ENCODE assay signal across 21 mouse cellular contexts in the genomic region with DNA sequence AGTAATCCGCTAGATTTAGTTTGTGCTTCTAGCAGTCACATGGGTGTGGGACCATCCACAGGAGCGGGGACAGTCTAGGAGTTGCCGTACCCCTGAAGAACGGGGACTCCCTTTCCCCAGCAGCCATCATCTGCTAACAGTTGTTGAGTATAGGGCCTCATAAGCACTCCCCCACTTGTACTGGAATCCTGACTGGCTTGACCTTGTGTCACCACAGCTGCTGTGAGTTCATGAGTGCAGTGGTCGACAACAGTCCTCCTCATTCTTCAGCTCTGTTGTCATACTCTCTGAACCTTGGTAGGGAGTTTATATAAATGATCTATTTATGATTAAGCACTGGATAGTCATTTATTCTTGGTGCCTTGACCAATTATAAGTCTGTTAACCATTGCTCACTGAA. TPM values are rescaled to one million over a fixed set of nuclear protein-coding genes. Genes with fewer than 3 reads are reported as not detected.
A peak's percentile ranks its signal among the peaks of the same experiment; 100 is the strongest.
DNase-seq lines count a peak whose midpoint lies in the region; TF ChIP-seq lines count a peak whose summit lies in the region.
"Had no signal": no experiment of that assay in that cellular context is flagged by ENCODE, and none has a peak within 500 bp of the region (broad histone marks: within the 10 kb centered on the region; RNA-seq: fewer than 3 reads in every experiment).

No protein-coding gene starts in this region.

- TF ChIP-seq POLR2A in myocyte (IDR thresholded peaks at IDR 0.05; ENCODE audit: insufficient read length, low read depth) = no peak

- H3K27me3 ChIP-seq in myocyte (ENCODE audit: control insufficient read depth, insufficient read depth, insufficient read length) = no peaks in the 10 kb centered on the region
- H3K27me3 ChIP-seq: embryonic facial prominence, embryonic 12.5 days; forebrain, embryonic 13.5 days; forebrain, embryonic 15.5 days had no signal

- intact Hi-C loops in heart, postnatal 25 days (cut with DNase I) = no loop called here

- H3K79me2 ChIP-seq in myocyte (ENCODE audit: control insufficient read depth, insufficient read depth) = peaks cover 27% of the 10 kb centered on the region

- peak; percentile 57 for DNase-seq in adrenal gland, adult 2 months
- no peak for DNase-seq in adrenal gland, postnatal 14 days
- peak; percentile 80 for DNase-seq in heart, adult 11 months
- no peak for DNase-seq in heart, postnatal 25 days (ENCODE audit: low spot score)
- DNase-seq in kidney, adult 9 months = peak; percentile 49
- DNase-seq in kidney, postnatal 36 days = no peak
- DNase-seq in cerebellum, postnatal 14 days = no peak
- DNase-seq: adrenal gland, adult 8-10 months; adrenal gland, postnatal 25 days; cerebellum, adult 11 months; cerebellum, adult 18-20 months; cerebellum, adult 8-10 months; cerebellum, adult 9-11 months; cerebellum, postnatal 25 days; forebrain, postnatal 0 days had no signal

- H3K4me2 ChIP-seq in myocyte (ENCODE audit: low read depth) = no peak overlapping the region
- H3K4me2 ChIP-seq: embryonic facial prominence, embryonic 12.5 days; forebrain, embryonic 13.5 days; forebrain, embryonic 15.5 days had no signal

- H3K36me3 ChIP-seq in myocyte (ENCODE audit: control insufficient read depth, insufficient read depth) = peaks cover 72% of the 10 kb centered on the region

- H3K4me3 ChIP-seq in myocyte = no peak overlapping the region
- H3K4me3 ChIP-seq: embryonic facial prominence, embryonic 10.5 days; embryonic facial prominence, embryonic 12.5 days; forebrain, embryonic 13.5 days; forebrain, embryonic 15.5 days had no signal

- H3ac ChIP-seq in myocyte (ENCODE audit: control insufficient read depth, insufficient read length) = no peak overlapping the region

TF ChIP-seq in myocyte, 11 proteins besides CTCF, POLR2A, EP300 and RAD21:
- no peak for TF ChIP-seq REST (IDR thresholded peaks at IDR 0.05; ENCODE audit: insufficient read depth, insufficient read length)
- TF ChIP-seq MYOG (IDR thresholded peaks at IDR 0.05; ENCODE audit: control insufficient read depth in 1 of 3, insufficient read depth in 1 of 3, insufficient read length in 2 of 3, low read depth in 2 of 3) = peak; percentile 22 to 86 (median 83)
- peak; percentile 20 for TF ChIP-seq TCF3 (IDR thresholded peaks at IDR 0.05; ENCODE audit: insufficient read length, low read depth)
- no peak for TF ChIP-seq TCF12 (IDR thresholded peaks at IDR 0.05; ENCODE audit: insufficient read depth, poor library complexity, severe bottlenecking)
- TF ChIP-seq MYOD1 (IDR thresholded peaks at IDR 0.05; ENCODE audit: control insufficient read depth in 1 of 3, insufficient read length in 2 of 3, low read depth in 2 of 3) = peak in 2 of 3 experiments; percentile 70 to 87
TF ChIP-seq in myocyte: peak in this region for 3.

RNA-seq across cellular contexts. Expression of a gene that starts 21.9 kb away (rescaled TPM):
- 100 to 1,000 TPM; 110 to 120 TPM for total RNA-seq in adrenal gland, adult 2 months (2021)
- 61.1 and 64.8 TPM in 2 replicates for polyA plus RNA-seq in adrenal gland, adult 2 months (2012; rRNA removed)
- 118 and 125 TPM in 2 replicates for total RNA-seq in adrenal gland, postnatal 14 days (2021)
- 100 to 1,000 TPM; 109 to 114 TPM for total RNA-seq in heart, postnatal 25 days (2021)
- 80.0 TPM for polyA plus RNA-seq in myocyte (2012; fragmentation: generic; extraction: Trizol)

RNA-seq across cellular contexts. Expression of a gene that starts 36.8 kb away (rescaled TPM):
- 10 to 100 TPM; 68.0 to 71.3 TPM for total RNA-seq in adrenal gland, adult 2 months (2021)
- polyA plus RNA-seq in adrenal gland, adult 2 months (2012; rRNA removed) = 22.1 and 24.5 TPM in 2 replicates
- 61.5 and 63.2 TPM in 2 replicates for total RNA-seq in adrenal gland, postnatal 14 days (2021)
- total RNA-seq in heart, postnatal 25 days (2021) = 10 to 100 TPM; 65.8 to 70.5 TPM
- polyA plus RNA-seq in myocyte (2012; fragmentation: generic; extraction: Trizol) = 120 TPM

RNA-seq across cellular contexts. Expression of a gene that starts 43.3 kb away (rescaled TPM):
- 100 to 1,000 TPM; 112 to 114 TPM for total RNA-seq in adrenal gland, adult 2 months (2021)
- polyA plus RNA-seq in adrenal gland, adult 2 months (2012; rRNA removed) = 104 and 114 TPM in 2 replicates
- total RNA-seq in adrenal gland, postnatal 14 days (2021) = 135 and 141 TPM in 2 replicates
- total RNA-seq in heart, postnatal 25 days (2021) = 100 to 1,000 TPM; 120 to 122 TPM
- 184 TPM for polyA plus RNA-seq in myocyte (2012; fragmentation: generic; extraction: Trizol)

RNA-seq across cellular contexts. Expression of a gene that starts 49.9 kb away (rescaled TPM):
- under 1 TPM; 0.31 to 0.46 TPM for total RNA-seq in adrenal gland, adult 2 months (2021)
- 0.13 and 0.24 TPM in 2 replicates for polyA plus RNA-seq in adrenal gland, adult 2 months (2012; rRNA removed)
- 0.48 and 1.8 TPM in 2 replicates for total RNA-seq in adrenal gland, postnatal 14 days (2021)
- total RNA-seq in heart, postnatal 25 days (2021) = 10 to 100 TPM; 12.6 to 18.0 TPM
- 73.1 TPM for polyA plus RNA-seq in myocyte (2012; fragmentation: generic; extraction: Trizol)
- total RNA-seq: adrenal gland, postnatal 25 days; MEL had no signal

Comparison
In these comparisons a context has a peak if more than half of its experiments do, and no peak if none do; other contexts are left out.
1. DNase-seq: peak in adrenal gland, adult 2 months (single experiment), heart, adult 11 months (single experiment) and kidney, adult 9 months (single experiment); none in adrenal gland, postnatal 14 days (single experiment), heart, postnatal 25 days (single experiment), kidney, postnatal 36 days (0 of 2) and cerebellum, postnatal 14 days (0 of 2).